Mouse (Mus musculus) hematopoietic stem cell, adult 5-6 weeks (primary cell): ENCODE data around the gene Fam155a. TPM values are rescaled to one million over a fixed set of nuclear protein-coding genes. Genes with fewer than 3 reads are reported as not detected.

Source experiments
- ATAC-seq, 2 experiments: fragments of 125-278 bp in 1 of 2; replicated peaks in 1 of 2; 2 replicates each; pipeline ENCODE4 v1.8.0; 2016 to 2017; ENCODE audit warnings: inconsistent platforms in 2 of 2, mild to moderate bottlenecking in 2 of 2, moderate number of reproducible peaks in 2 of 2, low read depth in 1 of 2, moderate TSS enrichment in 1 of 2; ENCODE audit not compliant: low FRiP score in 2 of 2, poor library complexity in 2 of 2, severe bottlenecking in 2 of 2, insufficient read depth in 1 of 2, low TSS enrichment in 1 of 2
- total RNA-seq: library from RNA; stranded (forward); fragments of 172-1452, 232-1000 nt; gene quantifications from 2 replicates; pipeline ENCODE4 v1.2.3, GENCODE M21; 2017

The Fam155a gene
- total RNA-seq, 1 experiment from 2014 or later = not detected

- peak in 1 of 2 experiments; percentile 39; a peak in 1 of 4 replicates for ATAC-seq
Observed at GRCm38 (mm10) chr8:9188616-9189015, 582.3 kb downstream of the Fam155a start.

GRCm38 (mm10) chr8:9185200-9185599 lies 585.8 kb downstream of the Fam155a start:
- 0 out of 4 replicates have a peak, but pooled peaks of 1 of the 2 experiments have one; percentile 53 for ATAC-seq

GRCm38 (mm10) chr8:9182461-9182860 lies 588.5 kb downstream of the Fam155a start:
- no peak for ATAC-seq

- ATAC-seq = no peak
Observed at GRCm38 (mm10) chr8:9180686-9181315, 590.2 kb downstream of the Fam155a start.

- ATAC-seq = no peak
Observed at GRCm38 (mm10) chr8:9176974-9177373, 594.0 kb downstream of the Fam155a start.

- peak; percentile 36 to 71; a peak in 3 of 4 replicates for ATAC-seq
Observed at GRCm38 (mm10) chr8:9174865-9175565, 595.9 kb downstream of the Fam155a start.

GRCm38 (mm10) chr8:9171848-9172247 lies 599.1 kb downstream of the Fam155a start:
- ATAC-seq = no peak

- ATAC-seq = peak in 1 of 2 experiments; percentile 27; a peak in 1 of 4 replicates
Observed at GRCm38 (mm10) chr8:9167995-9168394, 603.0 kb downstream of the Fam155a start.

GRCm38 (mm10) chr8:9161606-9162005 lies 609.4 kb downstream of the Fam155a start:
- no peak for ATAC-seq

GRCm38 (mm10) chr8:9159322-9159721 lies 611.6 kb downstream of the Fam155a start:
- no peak for ATAC-seq

- ATAC-seq = no peak
Observed at GRCm38 (mm10) chr8:9158652-9159051, 612.3 kb downstream of the Fam155a start.

GRCm38 (mm10) chr8:9157141-9157781 lies 613.7 kb downstream of the Fam155a start:
- peak; percentile 89 to 96 for ATAC-seq

Other genes starting within 250 kb of the Fam155a start
- gene Gm10217, start 93.1 kb upstream of the Fam155a start, total RNA-seq = not detected in 2 replicates
- gene Lig4, start 206.5 kb upstream of the Fam155a start, total RNA-seq = 1.6 and 1.7 TPM in 2 replicates
- 13.6 and 15.4 TPM in 2 replicates for gene Abhd13, start 206.5 kb upstream of the Fam155a start, total RNA-seq
- gene Tnfsf13b, start 235.3 kb upstream of the Fam155a start, total RNA-seq = 2.2 TPM in 2 replicates